Mouse (Mus musculus) spleen, adult 2 months (tissue): ENCODE results near the gene Wfdc15a.

Experiments used
- CTCF ChIP-seq: fragments of 200-500 bp; IDR thresholded peaks from 2 replicates; pipeline ENCODE4 v1.5.1; 2011; ENCODE audit warnings: mild to moderate bottlenecking, inconsistent platforms; ENCODE audit not compliant: insufficient read depth, insufficient read length, insufficient replicate concordance; ENCODE audit errors: extremely low read depth
- POLR2A ChIP-seq: fragments of 200-500 bp; IDR thresholded peaks from 2 replicates; pipeline ENCODE4 v1.6.1; 2011; ENCODE audit warnings: low read depth, low read length, inconsistent platforms

- TF ChIP-seq CTCF (no peak), POLR2A (no peak)
These were observed 32.7 kb upstream of the Wfdc15a start for GRCm38 (mm10) chr2:164232671-164233070.
